Mouse (Mus musculus): ENCODE data around the gene Grin2c. TPM values are rescaled to one million over a fixed set of nuclear protein-coding genes. Genes with fewer than 3 reads are reported as not detected.

Grin2c gene
- polyA plus RNA-seq, 1 experiment from 2014 or later = 0.09 TPM

DNA sequence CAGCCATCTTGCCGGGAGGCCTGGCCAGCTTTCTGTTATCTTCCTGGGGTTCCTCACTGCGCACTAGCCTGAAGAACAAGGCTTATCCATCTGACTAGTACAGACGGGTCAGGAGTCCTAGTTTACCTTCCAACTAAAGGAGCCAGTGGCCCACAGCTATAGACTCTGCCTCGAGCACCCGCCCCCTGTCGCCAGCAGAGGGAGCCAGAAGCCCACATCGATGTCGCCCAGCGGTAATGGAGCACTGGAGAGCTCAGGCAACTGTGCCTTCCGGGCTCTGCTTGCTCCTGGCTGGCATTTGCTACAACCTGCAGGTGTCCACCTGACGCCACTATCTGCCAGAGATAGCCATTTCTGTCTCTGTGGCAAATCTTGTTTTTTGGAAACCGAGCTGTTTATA lies 64.7 kb downstream of the Grin2c start:
- ATAC-seq = peak; percentile 88
- Histone ChIP-seq H3K4me2 (replicated peaks) (no peak overlapping the region), H3K9me3 (no peaks in the 10 kb centered on the region), H3K4me1 (replicated peaks) (no peaks in the 10 kb centered on the region), H3K4me3 (replicated peaks) (no peak overlapping the region), H3K36me3 (0 out of 2 replicates have a peak, but pooled peaks cover 3% of the 10 kb centered on the region), H3K27ac (no peak overlapping the region), H3K27me3 (replicated peaks) (no peaks in the 10 kb centered on the region), H3K9ac (no peak overlapping the region)
- WGBS = 12% methylated on average over 12 of the region's 12 CpGs

DNA sequence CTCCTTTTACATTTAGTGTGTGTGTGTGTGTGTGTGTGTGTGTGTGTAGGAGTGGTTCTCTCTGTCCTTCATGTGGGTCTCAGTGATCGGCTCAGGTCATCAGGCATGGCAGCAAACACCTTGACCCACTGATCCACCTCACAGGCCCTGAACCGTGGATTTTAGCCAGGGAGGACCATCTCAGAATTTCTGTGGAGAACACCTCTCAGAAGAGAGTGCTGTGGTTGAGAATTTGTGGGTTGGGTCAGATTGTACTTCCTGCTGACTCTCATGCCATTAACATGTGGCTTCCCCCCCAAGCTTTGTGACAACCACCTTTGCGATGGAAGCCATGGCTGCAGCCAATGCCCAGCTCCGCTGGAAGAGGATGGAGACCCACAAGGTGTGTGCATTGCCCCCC lies 66.5 kb downstream of the Grin2c start:
- Histone ChIP-seq H3K9ac (no peak overlapping the region), H3K27ac (no peak overlapping the region), H3K4me3 (replicated peaks) (no peak overlapping the region), H3K36me3 (0 out of 2 replicates have a peak, but pooled peaks cover 2% of the 10 kb centered on the region), H3K27me3 (replicated peaks) (no peaks in the 10 kb centered on the region), H3K4me2 (replicated peaks) (no peak overlapping the region), H3K4me1 (replicated peaks) (no peaks in the 10 kb centered on the region), H3K9me3 (no peaks in the 10 kb centered on the region)
- WGBS = 83% methylated on average over 4 of the region's 4 CpGs
- no peak for ATAC-seq

Other genes with a start within 250 kb of the Grin2c start
- gene Cd300ld4, start 240.2 kb downstream of the Grin2c start, polyA plus RNA-seq (2015; fragmentation: Nextera tagmentation; extraction: Ambion mirVana) = not detected in 2 replicates
- not detected in 2 replicates for gene Cd300ld5, start 229.5 kb downstream of the Grin2c start, polyA plus RNA-seq (2015; fragmentation: Nextera tagmentation; extraction: Ambion mirVana)
- gene Cd300ld3, start 218.8 kb downstream of the Grin2c start, polyA plus RNA-seq (2015; fragmentation: Nextera tagmentation; extraction: Ambion mirVana) = not detected in 2 replicates
- 0.06 and 0.28 TPM in 2 replicates for gene Cd300e, start 205.1 kb downstream of the Grin2c start, polyA plus RNA-seq (2015; fragmentation: Nextera tagmentation; extraction: Ambion mirVana)
- 3.6 and 3.7 TPM in 2 replicates for gene Rab37, start 175.8 kb downstream of the Grin2c start, polyA plus RNA-seq (2015; fragmentation: Nextera tagmentation; extraction: Ambion mirVana)
- gene Cd300lf, start 133.3 kb downstream of the Grin2c start, polyA plus RNA-seq (2015; fragmentation: Nextera tagmentation; extraction: Ambion mirVana) = 0.85 and 1.2 TPM in 2 replicates
- 252 and 270 TPM in 2 replicates for gene Slc9a3r1, start 103.9 kb downstream of the Grin2c start, polyA plus RNA-seq (2015; fragmentation: Nextera tagmentation; extraction: Ambion mirVana)
- gene Tmem104, start 79.8 kb downstream of the Grin2c start, polyA plus RNA-seq (2015; fragmentation: Nextera tagmentation; extraction: Ambion mirVana) = 9.3 and 12.2 TPM in 2 replicates
- 20.5 and 20.6 TPM in 2 replicates for gene Nat9, start 79.4 kb downstream of the Grin2c start, polyA plus RNA-seq (2015; fragmentation: Nextera tagmentation; extraction: Ambion mirVana)
- gene Fdxr, start 9.8 kb upstream of the Grin2c start, polyA plus RNA-seq (2015; fragmentation: Nextera tagmentation; extraction: Ambion mirVana) = 17.2 and 20.8 TPM in 2 replicates
- 1.5 and 1.7 TPM in 2 replicates for gene Fads6, start 30.4 kb upstream of the Grin2c start, polyA plus RNA-seq (2015; fragmentation: Nextera tagmentation; extraction: Ambion mirVana)
- gene Otop2, start 39.9 kb upstream of the Grin2c start, polyA plus RNA-seq (2015; fragmentation: Nextera tagmentation; extraction: Ambion mirVana) = not detected in 2 replicates
- 0.08 TPM in 1 of 2 replicates, not detected in the other for gene Ush1g, start 54.8 kb upstream of the Grin2c start, polyA plus RNA-seq (2015; fragmentation: Nextera tagmentation; extraction: Ambion mirVana)
- 0.77 and 1.2 TPM in 2 replicates for gene Otop3, start 67.5 kb upstream of the Grin2c start, polyA plus RNA-seq (2015; fragmentation: Nextera tagmentation; extraction: Ambion mirVana)
- gene Hid1, start 100.5 kb upstream of the Grin2c start, polyA plus RNA-seq (2015; fragmentation: Nextera tagmentation; extraction: Ambion mirVana) = 17.1 and 22.7 TPM in 2 replicates
- gene Cdr2l, start 114.7 kb upstream of the Grin2c start, polyA plus RNA-seq (2015; fragmentation: Nextera tagmentation; extraction: Ambion mirVana) = 7.5 and 8.0 TPM in 2 replicates
- 187 and 197 TPM in 2 replicates for gene Mrpl58, start 136.5 kb upstream of the Grin2c start, polyA plus RNA-seq (2015; fragmentation: Nextera tagmentation; extraction: Ambion mirVana)
- gene Atp5h, start 152.7 kb upstream of the Grin2c start, polyA plus RNA-seq (2015; fragmentation: Nextera tagmentation; extraction: Ambion mirVana) = 989 and 991 TPM in 2 replicates
- 12.1 and 13.5 TPM in 2 replicates for gene Kctd2, start 152.9 kb upstream of the Grin2c start, polyA plus RNA-seq (2015; fragmentation: Nextera tagmentation; extraction: Ambion mirVana)
- gene Trim80, start 173.3 kb upstream of the Grin2c start, polyA plus RNA-seq (2015; fragmentation: Nextera tagmentation; extraction: Ambion mirVana) = 0.49 and 0.66 TPM in 2 replicates
- gene Slc16a5, start 195.2 kb upstream of the Grin2c start, polyA plus RNA-seq (2015; fragmentation: Nextera tagmentation; extraction: Ambion mirVana) = 2.8 and 3.7 TPM in 2 replicates
- 6.6 and 8.0 TPM in 2 replicates for gene Armc7, start 208.4 kb upstream of the Grin2c start, polyA plus RNA-seq (2015; fragmentation: Nextera tagmentation; extraction: Ambion mirVana)
- gene Nt5c, start 224.6 kb upstream of the Grin2c start, polyA plus RNA-seq (2015; fragmentation: Nextera tagmentation; extraction: Ambion mirVana) = 143 and 148 TPM in 2 replicates
- gene Jpt1, start 247.1 kb upstream of the Grin2c start, polyA plus RNA-seq (2015; fragmentation: Nextera tagmentation; extraction: Ambion mirVana) = 493 and 505 TPM in 2 replicates